12 mouse cellular contexts compared by ENCODE assay signal in genomic region chr11:96604751-96605450, GRCm38 (mm10).
A peak's percentile ranks its signal among the peaks of the same experiment; 100 is the strongest.
DNase-seq lines count a peak whose midpoint lies in the region; ATAC-seq and TF ChIP-seq lines count a peak whose summit lies in the region.
"Had no signal": no experiment of that assay in that cellular context is flagged by ENCODE, and none has a peak within 500 bp of the region (broad histone marks: within the 10 kb centered on the region; RNA-seq: fewer than 3 reads in every experiment).

No protein-coding gene starts in this region.

- peak overlapping the region; percentile 22; the same call in 1 of the 2 replicates for H3K27ac ChIP-seq in heart, embryonic 11.5 days (ENCODE audit: low read depth, low read length)
- H3K27ac ChIP-seq in lung, embryonic 14.5 days (ENCODE audit: low read depth), result peak overlapping the region; percentile 85
- H3K27ac ChIP-seq in embryonic fibroblast, embryonic 13.5 days (ENCODE audit: insufficient read depth, low read length), result peak overlapping the region; percentile 58
- peak overlapping the region; percentile 42; the same call in 1 of the 2 replicates for H3K27ac ChIP-seq in stomach, embryonic 16.5 days (ENCODE audit: low read length)
- H3K27ac ChIP-seq: forebrain, embryonic 13.5 days; hindbrain, embryonic 15.5 days had no signal

- no peak for DNase-seq in heart, postnatal 14 days
- DNase-seq in lung, embryonic 14.5 days, result peak; percentile 91
- no peak for DNase-seq in lung, adult 18-20 months
- DNase-seq in layer of hippocampus, adult 18-20 months (ENCODE audit: low spot score in 2 of 2), result no peak
- DNase-seq: cerebellum, adult 9-11 months; gastrocnemius, postnatal 25 days had no signal

- no peaks in the 10 kb centered on the region for H3K36me3 ChIP-seq in heart, embryonic 11.5 days (ENCODE audit: control insufficient read depth, insufficient read depth, low read length)
- no peaks in the 10 kb centered on the region for H3K36me3 ChIP-seq in lung, embryonic 14.5 days (ENCODE audit: insufficient read depth)
- no peaks in the 10 kb centered on the region for H3K36me3 ChIP-seq in stomach, embryonic 16.5 days (ENCODE audit: control insufficient read depth, insufficient read depth, low read length)
- H3K36me3 ChIP-seq: hindbrain, embryonic 15.5 days had no signal

- intact Hi-C loops in heart, postnatal 14 days (cut with DNase I), result no loop called here

- no peak overlapping the region for H3K4me3 ChIP-seq in heart, embryonic 11.5 days (ENCODE audit: low read depth, low read length)
- H3K4me3 ChIP-seq in lung, embryonic 14.5 days (ENCODE audit: low read depth, low read length), result no peak overlapping the region
- no peak overlapping the region for H3K4me3 ChIP-seq in embryonic fibroblast, embryonic 13.5 days (ENCODE audit: insufficient read depth, low read length)
- no peak overlapping the region for H3K4me3 ChIP-seq in stomach, embryonic 16.5 days (replicated peaks; ENCODE audit: low read length)
- H3K4me3 ChIP-seq: forebrain, embryonic 13.5 days; hindbrain, embryonic 15.5 days had no signal

- WGBS in heart, embryonic 11.5 days (ENCODE audit: insufficient replicate concordance), result 25% methylated on average over 7 of the region's 7 CpGs
- WGBS in lung, embryonic 14.5 days, result 26% methylated on average over 7 of the region's 7 CpGs
- 39% methylated on average over 7 of the region's 7 CpGs for WGBS in stomach, embryonic 16.5 days

- H3K27me3 ChIP-seq in heart, embryonic 11.5 days (ENCODE audit: control insufficient read depth, insufficient read depth, low read length), result peaks cover 8% of the 10 kb centered on the region
- H3K27me3 ChIP-seq in lung, embryonic 14.5 days (ENCODE audit: insufficient read depth, low read length), result no peaks in the 10 kb centered on the region
- H3K27me3 ChIP-seq in stomach, embryonic 16.5 days (ENCODE audit: control insufficient read depth, insufficient read depth, low read length), result no peaks in the 10 kb centered on the region
- H3K27me3 ChIP-seq: forebrain, embryonic 13.5 days; hindbrain, embryonic 15.5 days had no signal

- H3K9ac ChIP-seq in heart, embryonic 11.5 days (ENCODE audit: low read depth, low read length), result no peak overlapping the region
- H3K9ac ChIP-seq in lung, embryonic 14.5 days, result no peak overlapping the region
- H3K9ac ChIP-seq in stomach, embryonic 16.5 days (ENCODE audit: low read length), result no peak overlapping the region
- H3K9ac ChIP-seq: forebrain, embryonic 13.5 days; hindbrain, embryonic 15.5 days had no signal

- peaks cover 15% of the 10 kb centered on the region for H3K4me1 ChIP-seq in heart, embryonic 11.5 days (ENCODE audit: control insufficient read depth, insufficient read depth, low read length)
- H3K4me1 ChIP-seq in lung, embryonic 14.5 days (ENCODE audit: insufficient read depth), result peaks cover 9% of the 10 kb centered on the region
- H3K4me1 ChIP-seq in embryonic fibroblast, embryonic 13.5 days (ENCODE audit: control insufficient read depth, insufficient read depth, low read length), result peaks cover 5% of the 10 kb centered on the region
- peaks cover 12% of the 10 kb centered on the region for H3K4me1 ChIP-seq in stomach, embryonic 16.5 days (ENCODE audit: control insufficient read depth, insufficient read depth, low read length)
- H3K4me1 ChIP-seq: forebrain, embryonic 13.5 days; hindbrain, embryonic 15.5 days had no signal

- ATAC-seq in heart, embryonic 11.5 days (replicated peaks; ENCODE audit: insufficient number of reproducible peaks, low FRiP score, low TSS enrichment), result no peak
- ATAC-seq in lung, embryonic 14.5 days (ENCODE audit: insufficient read depth), result peak; percentile 65
- no peak; the same call in 1 of the 2 replicates for ATAC-seq in stomach, embryonic 16.5 days (ENCODE audit: insufficient read depth, low FRiP score)
- ATAC-seq: activated CD4-positive, CD25-positive, alpha-beta regulatory T cell, adult 4 months; forebrain, embryonic 13.5 days had no signal

- no peak for TF ChIP-seq POLR2A in embryonic fibroblast, embryonic 13.5 days (IDR thresholded peaks at IDR 0.05; ENCODE audit: low read depth, low read length)

- no peak overlapping the region; the same call in 1 of the 2 replicates for H3K4me2 ChIP-seq in heart, embryonic 11.5 days
- no peak overlapping the region for H3K4me2 ChIP-seq in lung, embryonic 14.5 days
- no peak overlapping the region for H3K4me2 ChIP-seq in stomach, embryonic 16.5 days (ENCODE audit: low read depth, low read length)
- H3K4me2 ChIP-seq: forebrain, embryonic 13.5 days; hindbrain, embryonic 15.5 days had no signal

- H3K9me3 ChIP-seq in heart, embryonic 11.5 days (replicated peaks; ENCODE audit: control insufficient read depth, low read length), result no peaks in the 10 kb centered on the region
- no peaks in the 10 kb centered on the region for H3K9me3 ChIP-seq in lung, embryonic 14.5 days (ENCODE audit: low read depth, low read length)
- H3K9me3 ChIP-seq in stomach, embryonic 16.5 days (replicated peaks; ENCODE audit: control insufficient read depth, low read length), result no peaks in the 10 kb centered on the region
- H3K9me3 ChIP-seq: forebrain, embryonic 13.5 days; hindbrain, embryonic 15.5 days had no signal

- no peak for TF ChIP-seq CTCF in lung, embryonic 14.5 days (IDR thresholded peaks at IDR 0.05; ENCODE audit: low read depth)
- TF ChIP-seq CTCF in embryonic fibroblast, embryonic 13.5 days (IDR thresholded peaks at IDR 0.05; ENCODE audit: borderline replicate concordance, insufficient read depth, low read length), result no peak

Comparison
In these comparisons a context has a peak if more than half of its experiments do, and no peak if none do; other contexts are left out.
1. H3K27ac ChIP-seq: peak in every context shown above with its lines; median percentile 85 in lung, embryonic 14.5 days; 58 in embryonic fibroblast, embryonic 13.5 days; 42 in stomach, embryonic 16.5 days; 22 in heart, embryonic 11.5 days.